Mouse (Mus musculus): ENCODE data around the gene Pde8b. TPM values are rescaled to one million over a fixed set of nuclear protein-coding genes. Genes with fewer than 3 reads are reported as not detected.

Gene Pde8b
- polyA plus RNA-seq (2012; rRNA removed), result 19.6 and 26.4 TPM in 2 replicates

GRCm38 (mm10) chr13:95249511-95250456, at the start of gene Pde8b:
Gene Pde8b, minus strand, starts transcription at chr13:95250336.

GRCm38 (mm10) chr13:94976219-94977186, 273.6 kb downstream of the Pde8b start, which contains the start of gene Wdr41:
Gene Wdr41, plus strand, starts transcription at chr13:94976344.

Other genes with a start within 250 kb of the Pde8b start
- 206 and 217 TPM in 2 replicates for gene Zbed3, start 73.3 kb upstream of the Pde8b start, polyA plus RNA-seq (2012; rRNA removed)
- gene Aggf1, start 125.0 kb upstream of the Pde8b start, polyA plus RNA-seq (2012; rRNA removed), result 28.4 and 37.0 TPM in 2 replicates
- not detected in 2 replicates for gene Crhbp, start 194.6 kb upstream of the Pde8b start, polyA plus RNA-seq (2012; rRNA removed)
- gene S100z, start 228.4 kb upstream of the Pde8b start, polyA plus RNA-seq (2012; rRNA removed), result not detected in 2 replicates